Mouse (Mus musculus) left cerebral cortex, adult 8-10 months (tissue): ENCODE data around the gene Desi2. TPM values are rescaled to one million over a fixed set of nuclear protein-coding genes. Genes with fewer than 3 reads are reported as not detected.
"Not testable (repeated sequence)": the region's sequence is repeated elsewhere in the genome, so short reads cannot be mapped to it uniquely, and the experiment has no call there.

Experiments used
- DNase-seq, 2 experiments: peaks; one replicate each; pipeline ENCODE4 v3.0.0; 2022; ENCODE audit warnings: low spot score in 2 of 2
- total RNA-seq, 4 experiments: library from RNA; stranded (reverse); gene quantifications; 2 replicates each; pipeline ENCODE4 v1.2.4; 2022

Gene Desi2
- 10 to 100 TPM; 16.0 to 17.5 (median 17.0) TPM for total RNA-seq

- peak; percentile 87 to 99 for DNase-seq
Measured at GRCm38 (mm10) chr1:178187216-178187791, at the start of gene Desi2. Desi2 (plus strand) TSS chr1:178187417.

- DNase-seq, result peak; percentile 10 to 19
Measured at GRCm38 (mm10) chr1:178146513-178146912, 40.7 kb upstream of the Desi2 start.

DNA sequence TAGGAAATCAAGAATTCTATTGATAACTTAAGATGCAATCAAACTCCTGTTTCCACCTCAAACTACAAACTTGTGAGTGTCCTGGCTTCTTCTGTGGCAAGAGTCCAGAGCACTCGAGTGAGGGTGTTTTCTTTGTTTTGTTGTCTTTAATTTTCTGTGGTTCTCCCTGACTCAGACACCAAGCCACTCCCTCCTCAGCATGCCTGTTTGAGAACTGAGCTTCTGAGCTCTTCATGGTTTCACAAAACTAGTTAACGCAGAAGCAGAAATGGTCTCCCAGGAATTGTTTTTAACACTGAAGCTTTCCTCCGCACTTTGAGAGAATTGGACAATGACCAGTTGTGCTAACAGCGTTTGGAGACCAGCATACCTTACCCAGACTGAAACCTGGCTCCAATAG lies 40.3 kb upstream of the Desi2 start:
- DNase-seq, result not testable (repeated sequence)

DNA sequence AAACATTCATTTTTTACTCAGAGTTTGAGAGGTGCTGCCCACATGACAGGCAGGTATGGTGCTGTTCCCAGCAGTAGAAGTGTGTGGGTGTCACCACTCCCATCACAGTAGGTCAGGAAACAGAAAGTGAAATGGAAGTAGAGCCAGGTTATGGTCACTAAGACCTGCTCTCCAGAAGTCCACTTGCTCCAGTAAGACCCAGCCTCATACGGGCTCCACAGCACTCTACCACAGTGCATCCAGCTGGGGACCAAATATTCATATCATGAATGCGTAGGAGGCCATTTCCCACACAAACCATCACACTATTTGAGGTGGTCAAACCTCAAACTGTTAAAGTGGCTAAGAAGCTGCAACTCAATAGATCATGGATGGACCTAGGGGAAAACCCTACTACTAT lies 5.0 kb upstream of the Desi2 start:
- no peak for DNase-seq

DNA sequence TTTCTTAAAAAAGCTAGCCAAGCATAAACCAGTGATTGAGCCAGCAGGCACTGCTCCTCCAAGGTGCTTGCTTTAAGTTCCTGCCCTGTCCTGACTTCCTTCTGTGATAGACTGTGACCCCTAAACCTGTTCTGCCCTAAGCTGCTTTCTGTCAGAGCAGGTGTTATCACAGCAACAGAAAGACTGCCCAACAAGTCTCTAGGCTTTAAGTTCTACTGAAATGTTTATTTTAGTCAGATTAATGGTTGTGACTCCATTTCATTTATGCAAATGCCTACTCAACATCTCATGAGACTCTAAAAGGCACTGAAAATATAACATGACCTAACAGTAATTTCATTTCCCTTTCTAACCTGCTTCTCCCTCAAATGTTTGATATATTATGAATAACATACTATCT lies 1.6 kb upstream of the Desi2 start:
- no peak for DNase-seq

- DNase-seq, result not testable (repeated sequence)
Measured at GRCm38 (mm10) chr1:178187810-178188209, 593 bp downstream of the Desi2 start.

DNA sequence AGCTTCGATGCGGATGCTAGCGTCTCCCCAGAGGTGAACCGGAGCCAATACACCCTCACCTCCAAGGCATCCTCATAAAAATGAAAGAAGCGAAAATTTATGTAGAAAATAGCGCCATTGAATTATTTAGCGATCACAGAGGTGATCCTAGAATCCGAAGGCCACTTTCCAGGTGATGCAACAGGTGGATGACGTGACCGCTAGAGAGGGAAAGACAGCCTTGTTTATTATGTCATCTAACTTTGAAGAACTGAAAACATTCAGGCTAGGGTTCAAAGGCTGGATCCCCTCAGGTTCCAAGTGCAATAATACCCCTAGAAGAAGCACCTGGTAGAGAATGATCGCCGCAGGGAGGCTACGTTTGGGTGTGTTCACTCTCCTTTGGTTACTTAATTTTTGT lies 1.2 kb downstream of the Desi2 start:
- no peak for DNase-seq

DNA sequence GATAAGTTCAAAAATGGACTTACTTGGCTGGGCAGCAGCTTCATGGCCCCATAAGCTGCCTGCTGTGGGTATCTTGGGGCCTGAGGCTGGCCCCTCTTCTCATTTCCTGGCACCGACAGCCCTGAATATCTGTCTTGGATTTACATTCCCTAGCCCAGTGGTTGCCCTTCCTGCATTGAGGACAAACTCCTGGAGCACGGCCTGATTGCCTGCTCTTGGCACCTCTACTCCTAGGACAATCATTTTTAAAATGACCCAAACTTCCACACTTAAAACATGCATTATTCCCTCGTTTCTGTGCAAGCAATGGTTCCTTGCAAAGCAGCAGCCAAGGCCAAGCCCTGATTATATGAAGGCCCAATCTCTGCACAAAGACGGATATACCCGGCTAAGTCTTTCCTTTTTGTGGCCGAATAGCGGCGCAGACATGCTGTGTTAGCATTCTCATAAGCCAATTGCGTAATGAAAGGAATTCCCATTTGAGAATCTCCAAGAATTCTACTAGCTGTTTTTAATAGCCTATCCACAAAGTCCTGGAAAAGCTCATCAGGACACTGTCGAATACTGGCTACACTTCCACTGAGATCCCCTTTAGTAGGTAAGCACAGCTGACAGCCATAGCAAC lies 18.6 kb downstream of the Desi2 start:
- no peak for DNase-seq

DNA sequence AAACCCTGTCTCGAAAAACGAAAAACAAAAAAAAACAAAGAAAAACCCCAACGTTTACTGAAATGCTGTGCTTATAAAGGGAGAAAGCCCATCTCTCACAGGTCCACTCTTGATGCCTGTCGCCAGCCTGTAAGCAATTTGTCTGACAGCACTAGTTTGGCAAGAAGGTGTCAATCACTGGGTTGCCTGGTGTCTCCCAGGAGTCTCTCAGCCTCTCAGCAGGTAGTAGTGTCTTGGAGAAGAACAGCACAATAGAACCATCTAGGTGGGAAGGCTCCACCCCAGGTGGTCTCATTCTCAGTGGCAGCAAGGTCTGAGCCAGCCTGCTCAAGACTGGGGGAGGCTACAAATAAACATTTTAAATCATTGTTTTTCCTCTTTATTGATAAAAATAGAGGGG lies 20.6 kb downstream of the Desi2 start:
- not testable (repeated sequence) for DNase-seq

GRCm38 (mm10) chr1:178209966-178210365 lies 22.7 kb downstream of the Desi2 start:
- DNase-seq, result no peak

DNA sequence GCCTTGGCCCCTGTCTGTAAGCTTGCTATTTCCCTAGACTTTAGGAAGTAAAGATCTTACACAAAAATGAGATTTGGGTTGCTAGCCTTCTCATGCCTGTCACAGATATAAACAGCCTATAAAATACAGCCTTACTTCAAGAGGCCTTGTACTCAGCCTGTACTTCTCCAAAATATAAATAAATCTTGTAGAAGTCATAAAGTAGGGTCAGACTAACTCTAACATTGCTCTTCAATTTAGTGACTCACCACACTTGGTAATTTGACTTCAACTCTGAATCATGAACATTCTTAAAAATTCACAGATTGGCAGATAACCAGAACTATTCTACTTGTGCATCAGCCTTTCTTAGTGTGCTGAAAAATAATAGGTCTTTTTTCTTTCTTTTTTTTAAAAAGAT lies 29.9 kb downstream of the Desi2 start:
- no peak for DNase-seq

DNA sequence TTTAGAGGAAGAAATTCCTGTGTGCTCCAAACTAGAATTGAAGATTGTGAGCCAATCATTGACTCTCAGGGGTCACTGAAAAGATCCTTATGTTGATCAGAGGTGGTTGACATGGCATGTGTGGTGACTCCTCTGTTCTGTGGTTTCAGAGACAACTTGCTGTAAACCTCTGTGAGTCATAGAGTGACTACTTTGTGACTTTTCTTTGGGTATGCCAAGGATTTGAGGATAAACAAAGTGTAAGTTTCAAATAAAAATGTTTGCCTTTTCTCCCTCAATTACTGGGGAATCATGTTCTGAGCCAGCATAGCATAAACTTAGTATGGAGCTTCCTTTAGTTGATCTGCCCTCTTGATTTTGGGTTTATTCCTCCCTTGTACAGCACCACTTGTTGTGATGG lies 31.1 kb downstream of the Desi2 start:
- no peak for DNase-seq

GRCm38 (mm10) chr1:178219166-178220077 lies 32.2 kb downstream of the Desi2 start:
- DNase-seq, result no peak

DNA sequence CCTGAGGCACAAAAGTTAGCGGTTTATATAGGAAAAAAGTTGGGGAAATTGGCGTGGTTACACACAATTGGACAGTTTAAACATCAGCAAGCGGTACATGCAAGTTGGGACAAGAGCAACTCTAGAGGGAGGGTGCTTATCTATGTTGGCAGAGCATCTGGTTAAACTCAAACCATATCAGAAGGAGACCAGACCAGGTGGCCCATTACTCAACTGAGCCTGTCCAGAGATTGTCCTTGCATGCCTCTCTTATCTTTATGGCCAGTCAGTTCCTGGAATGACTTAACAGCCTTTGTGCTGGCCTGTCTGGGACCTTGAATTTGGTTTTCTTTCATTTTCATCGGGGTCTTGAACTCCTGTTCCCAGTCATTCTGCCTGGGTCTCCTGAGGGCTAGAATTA lies 41.7 kb downstream of the Desi2 start:
- not testable (repeated sequence) for DNase-seq

- no peak for DNase-seq
Measured at GRCm38 (mm10) chr1:178234109-178234508, 46.9 kb downstream of the Desi2 start.

DNA sequence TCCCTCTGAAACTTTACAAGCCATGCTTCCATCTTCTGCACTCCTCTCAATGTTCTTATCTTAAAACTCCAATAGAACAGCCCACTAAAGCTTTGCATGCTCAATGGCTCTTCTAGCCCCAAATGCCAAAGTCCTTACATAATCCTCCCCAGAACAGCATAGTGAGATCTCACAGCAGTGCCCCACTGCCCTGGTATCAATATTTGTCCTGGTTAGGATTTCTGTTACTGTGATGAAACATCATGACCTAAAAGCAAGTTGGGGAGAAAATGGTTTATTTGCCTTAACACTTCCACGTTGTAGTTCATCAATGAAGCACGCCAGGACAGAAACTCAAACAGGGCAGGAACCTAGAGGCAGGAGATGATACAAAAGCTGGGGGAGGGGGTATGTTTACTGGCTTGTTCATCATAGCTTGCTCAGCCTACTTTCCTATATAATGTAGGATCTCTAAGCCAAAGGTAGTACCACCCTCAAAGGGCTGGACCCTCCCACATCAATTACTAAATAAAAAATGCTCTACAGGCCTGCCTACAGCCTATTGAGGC lies 48.8 kb downstream of the Desi2 start:
- DNase-seq, result no peak

GRCm38 (mm10) chr1:178238676-178239075 lies 51.5 kb downstream of the Desi2 start:
- DNase-seq, result no peak

- DNase-seq, result no peak
Measured at GRCm38 (mm10) chr1:178241884-178242508, 54.8 kb downstream of the Desi2 start.

- DNase-seq, result no peak
Measured at GRCm38 (mm10) chr1:178248107-178248820, 61.0 kb downstream of the Desi2 start.

DNA sequence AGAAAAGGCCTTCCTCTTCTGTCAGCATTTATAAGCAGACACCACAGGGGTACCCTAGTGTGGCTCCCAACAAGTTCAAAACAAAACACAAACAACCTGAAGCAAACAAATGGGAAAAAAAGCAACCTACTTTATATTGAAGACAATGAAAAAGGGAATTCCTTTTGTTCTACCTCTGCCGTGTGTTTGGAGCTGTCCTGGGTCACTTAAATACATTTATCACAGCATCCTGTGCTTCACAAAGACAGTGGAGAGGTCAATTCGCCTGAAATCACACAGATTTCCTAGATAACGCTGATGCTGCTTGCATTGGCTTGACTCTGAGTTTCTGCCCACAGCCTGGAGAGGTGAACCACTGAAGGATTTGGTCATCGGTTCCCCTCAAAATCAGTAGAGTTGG lies 67.4 kb downstream of the Desi2 start:
- no peak for DNase-seq

DNA sequence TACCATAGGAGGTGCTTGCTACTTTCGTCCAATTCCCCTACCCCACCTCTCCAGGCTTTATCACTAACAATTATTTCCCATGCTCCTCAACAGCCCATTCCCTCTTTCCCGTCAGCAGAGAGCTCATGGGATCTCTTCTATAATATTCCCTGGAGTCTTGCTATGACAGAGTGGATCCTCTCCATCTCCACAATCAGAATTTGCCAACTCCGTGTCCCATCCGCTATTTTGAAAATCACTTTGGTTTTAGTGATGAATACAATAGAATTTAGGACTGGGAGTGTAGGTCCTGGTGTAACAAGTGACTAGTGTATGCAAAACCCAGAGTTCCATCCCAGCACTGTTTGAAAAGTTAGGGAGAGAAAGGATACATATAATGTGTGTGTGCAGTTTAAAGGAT lies 69.1 kb downstream of the Desi2 start:
- DNase-seq, result no peak
